Mouse (Mus musculus): ENCODE data around the gene Klf4.

Klf4 gene

DNA sequence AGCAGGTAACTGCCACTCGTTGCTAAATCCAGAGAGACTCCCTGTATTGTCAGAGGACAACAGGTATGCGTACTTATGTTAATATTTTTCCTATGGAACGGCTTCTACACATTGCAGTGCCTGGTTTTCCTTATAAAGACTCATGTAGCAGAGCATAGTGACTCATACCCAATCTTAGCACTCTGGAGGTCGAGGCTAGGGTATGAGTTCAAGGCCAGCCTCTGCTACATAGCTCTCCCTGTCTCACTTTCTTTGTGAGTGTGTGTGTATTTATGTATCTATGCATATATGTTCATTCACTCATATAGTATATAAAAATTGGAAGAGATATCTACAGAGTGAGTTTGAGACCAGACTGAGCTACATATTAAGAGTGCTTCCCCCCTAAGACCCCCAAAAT, 8.3 kb downstream of the Klf4 start:
- no peak for DNase-seq (ENCODE audit: low read depth, low spot score)

DNA sequence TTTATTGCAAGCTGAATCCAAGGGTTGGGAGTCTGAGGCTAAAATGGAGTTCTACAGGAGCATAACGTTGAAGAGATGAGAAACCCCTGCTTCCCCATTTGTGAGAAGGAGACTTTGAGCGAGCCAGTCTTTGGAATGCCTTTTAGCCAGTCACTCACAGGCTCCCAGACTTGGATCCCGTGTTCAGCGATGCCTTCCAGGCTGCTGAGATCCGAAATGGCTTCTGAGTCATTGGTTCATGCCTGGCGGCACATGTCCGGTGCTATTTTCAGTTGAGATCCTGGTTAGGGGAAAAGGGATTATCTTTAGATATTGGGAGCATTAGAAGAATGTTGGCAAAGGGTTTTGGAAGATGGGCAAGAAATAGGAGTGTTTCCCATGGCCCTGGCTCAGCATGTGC, 14.8 kb downstream of the Klf4 start:
- DNase-seq (ENCODE audit: low read depth, low spot score), result no peak

- no peak for DNase-seq (ENCODE audit: low read depth, low spot score)
Observed at GRCm38 (mm10) chr4:55516048-55516447, 16.2 kb downstream of the Klf4 start.

- DNase-seq (ENCODE audit: low read depth, low spot score), result peak; percentile 75
Observed at GRCm38 (mm10) chr4:55514733-55515176, 17.5 kb downstream of the Klf4 start.

DNA sequence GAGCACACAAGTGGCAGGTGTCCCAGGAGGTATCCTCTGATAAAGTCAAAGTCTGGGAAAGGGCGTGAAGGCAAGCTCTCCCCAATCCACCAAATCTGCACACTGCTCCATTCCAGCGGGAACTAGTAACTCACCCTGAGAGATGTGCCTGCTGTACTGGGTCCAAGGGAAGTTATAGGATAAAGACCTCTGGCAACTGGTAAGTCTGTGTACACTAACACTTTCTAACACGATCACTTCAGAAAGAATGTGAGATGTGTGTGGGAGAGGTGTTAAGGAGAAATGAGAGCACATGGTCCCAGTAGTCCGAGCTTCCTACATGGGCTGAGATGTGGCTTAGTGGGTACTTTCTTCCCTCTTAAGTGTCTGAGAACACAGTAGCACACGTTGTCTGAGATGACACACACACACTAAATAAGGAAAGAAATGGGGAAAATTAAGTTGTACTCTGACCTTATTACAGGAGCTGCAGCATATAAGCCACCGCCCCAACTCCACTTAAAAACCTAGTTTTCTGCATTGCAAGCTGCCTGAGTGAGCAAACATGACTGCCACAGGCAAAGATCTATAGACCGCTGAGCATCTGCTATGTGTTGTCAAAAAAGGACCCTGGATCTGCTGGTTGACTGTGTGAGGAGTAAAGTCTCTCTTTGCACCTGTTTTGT, 18.5 kb downstream of the Klf4 start:
- DNase-seq (ENCODE audit: low read depth, low spot score), result no peak

GRCm38 (mm10) chr4:55511389-55511788, 20.9 kb downstream of the Klf4 start:
- no peak for DNase-seq (ENCODE audit: low read depth, low spot score)

DNA sequence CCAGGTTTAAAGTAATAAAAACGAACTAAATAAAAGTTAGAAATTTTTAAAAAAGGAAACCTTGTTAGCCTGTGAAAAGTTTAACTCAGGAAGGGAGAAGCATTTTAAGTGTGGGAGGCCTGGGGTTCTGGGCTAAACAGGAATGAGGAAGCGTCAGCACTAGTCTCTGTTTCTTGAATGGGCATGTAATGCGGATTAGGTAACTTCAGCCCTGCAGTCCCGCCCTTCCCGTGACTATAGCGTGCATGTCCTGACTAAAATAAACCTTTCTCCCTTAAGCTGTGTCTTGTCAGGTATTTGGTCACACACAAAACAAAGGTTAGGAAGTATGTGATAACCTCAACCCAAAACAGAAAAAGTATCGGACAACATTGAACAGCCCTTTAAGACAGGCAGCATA, 23.6 kb downstream of the Klf4 start:
- DNase-seq (ENCODE audit: low read depth, low spot score), result no peak

- DNase-seq (ENCODE audit: low read depth, low spot score), result no peak
Observed at GRCm38 (mm10) chr4:55498621-55499020, 33.6 kb downstream of the Klf4 start.

GRCm38 (mm10) chr4:55496416-55496815, 35.9 kb downstream of the Klf4 start:
- DNase-seq (ENCODE audit: low read depth, low spot score), result no peak

- DNase-seq (ENCODE audit: low read depth, low spot score), result no peak
Observed at GRCm38 (mm10) chr4:55493261-55493660, 39.0 kb downstream of the Klf4 start.

DNA sequence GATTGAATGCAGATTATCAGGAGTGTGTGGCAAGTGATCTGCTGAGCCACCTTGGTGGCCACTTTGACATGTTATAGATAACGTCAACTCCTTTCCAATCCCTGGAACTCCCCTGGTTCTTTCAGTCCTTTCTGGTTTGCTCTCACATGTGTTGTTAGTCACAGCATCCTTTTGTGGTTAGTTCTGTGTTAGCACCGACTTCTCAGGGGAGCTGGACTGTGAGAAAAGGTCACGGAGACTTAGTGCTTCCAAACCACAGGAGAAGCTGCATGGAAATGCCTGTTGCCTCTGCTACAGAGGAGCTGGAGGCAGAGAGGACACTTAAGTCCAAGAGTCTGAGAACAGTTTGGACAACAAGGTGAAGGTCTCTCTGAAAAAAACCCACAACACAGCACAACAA, 42.9 kb downstream of the Klf4 start:
- peak; percentile 44 for DNase-seq (ENCODE audit: low read depth, low spot score)

GRCm38 (mm10) chr4:55488604-55489003, 43.7 kb downstream of the Klf4 start:
- peak; percentile 23 for DNase-seq (ENCODE audit: low read depth, low spot score)

DNA sequence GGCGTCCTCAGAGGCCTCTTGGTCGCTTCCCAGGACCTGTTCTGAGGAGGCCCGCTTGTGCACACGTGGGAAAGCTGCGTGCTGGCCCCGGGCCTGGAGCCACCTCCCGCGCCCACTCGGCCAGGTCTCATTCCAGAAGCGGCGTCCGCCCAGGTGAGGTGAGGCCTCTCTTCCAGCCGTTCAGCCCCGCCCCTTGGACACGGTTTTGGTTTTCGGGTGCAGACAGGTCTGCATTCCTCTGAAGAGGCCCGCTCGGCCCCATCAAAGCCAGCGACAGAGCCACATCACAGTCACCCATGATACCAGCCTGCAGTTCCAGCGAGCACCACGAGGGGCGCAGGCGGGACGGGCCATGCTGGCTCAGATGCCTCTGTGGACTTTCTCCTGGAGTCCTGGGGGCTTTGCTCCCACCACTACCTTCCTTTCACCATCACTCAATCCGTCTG, 51.9 kb downstream of the Klf4 start:
- DNase-seq (ENCODE audit: low read depth, low spot score), result peak; percentile 81

- no peak for DNase-seq (ENCODE audit: low read depth, low spot score)
Observed at GRCm38 (mm10) chr4:55478333-55478732, 53.9 kb downstream of the Klf4 start.

- DNase-seq (ENCODE audit: low read depth, low spot score), result peak; percentile 26
Observed at GRCm38 (mm10) chr4:55477933-55478332, 54.3 kb downstream of the Klf4 start.

GRCm38 (mm10) chr4:55477210-55477759, 55.0 kb downstream of the Klf4 start:
- DNase-seq (ENCODE audit: low read depth, low spot score), result no peak
